9 mouse cellular contexts compared by ENCODE assay signal in genomic region chr10:42842358-42842757, GRCm38 (mm10). TPM values are rescaled to one million over a fixed set of nuclear protein-coding genes. Genes with fewer than 3 reads are reported as not detected.
DNase-seq lines count a peak whose midpoint lies in the region; ATAC-seq and TF ChIP-seq lines count a peak whose summit lies in the region.
"Had no signal": no experiment of that assay in that cellular context is flagged by ENCODE, and none has a peak within 500 bp of the region (broad histone marks: within the 10 kb centered on the region; RNA-seq: fewer than 3 reads in every experiment).

No protein-coding gene starts in this region.

- no peaks in the 10 kb centered on the region for H3K4me1 ChIP-seq in bone marrow, adult 2 months (ENCODE audit: control insufficient read depth, insufficient read depth, low read length)
- H3K4me1 ChIP-seq in embryonic facial prominence, embryonic 14.5 days (ENCODE audit: control insufficient read depth, insufficient read depth, low read length): no peaks in the 10 kb centered on the region
- no peaks in the 10 kb centered on the region for H3K4me1 ChIP-seq in heart, embryonic 10.5 days
- H3K4me1 ChIP-seq in kidney, embryonic 14.5 days (ENCODE audit: control insufficient read depth, insufficient read depth, low read length): no peaks in the 10 kb centered on the region
- no peaks in the 10 kb centered on the region for H3K4me1 ChIP-seq in liver, postnatal 0 days (ENCODE audit: insufficient read depth)

- no peak overlapping the region for H3K4me2 ChIP-seq in embryonic facial prominence, embryonic 14.5 days (ENCODE audit: low read depth, low read length)
- H3K4me2 ChIP-seq in kidney, embryonic 14.5 days (replicated peaks; ENCODE audit: low read depth, low read length): no peak overlapping the region
- H3K4me2 ChIP-seq in liver, postnatal 0 days (ENCODE audit: low read depth, low read length): no peak overlapping the region

- TF ChIP-seq EP300 in liver, postnatal 0 days (IDR thresholded peaks at IDR 0.05; ENCODE audit: low read depth): no peak

- TF ChIP-seq CTCF in bone marrow, adult 2 months (IDR thresholded peaks at IDR 0.05; ENCODE audit: control insufficient read depth, insufficient read depth, low read length): peak; percentile 91
- TF ChIP-seq CTCF in liver, postnatal 0 days (IDR thresholded peaks at IDR 0.05; ENCODE audit: low read depth): peak; percentile 92

- peaks cover 9% of the 10 kb centered on the region for H3K36me3 ChIP-seq in embryonic facial prominence, embryonic 14.5 days (ENCODE audit: control insufficient read depth, insufficient read depth, low read length)
- peaks cover 5% of the 10 kb centered on the region; the same call in 1 of the 2 replicates for H3K36me3 ChIP-seq in heart, embryonic 10.5 days
- no peaks in the 10 kb centered on the region for H3K36me3 ChIP-seq in kidney, embryonic 14.5 days (ENCODE audit: control insufficient read depth, insufficient read depth, low read length)
- H3K36me3 ChIP-seq in liver, postnatal 0 days (replicated peaks; ENCODE audit: insufficient read depth, low read length): no peaks in the 10 kb centered on the region

- no peak overlapping the region for H3K4me3 ChIP-seq in bone marrow, adult 2 months (replicated peaks; ENCODE audit: control insufficient read depth, low read depth, low read length)
- H3K4me3 ChIP-seq in embryonic facial prominence, embryonic 14.5 days (ENCODE audit: low read depth, low read length): no peak overlapping the region
- no peak overlapping the region for H3K4me3 ChIP-seq in heart, embryonic 10.5 days
- no peak overlapping the region for H3K4me3 ChIP-seq in kidney, embryonic 14.5 days (ENCODE audit: low read length)
- H3K4me3 ChIP-seq in liver, postnatal 0 days (ENCODE audit: low read depth, low read length): no peak overlapping the region
- H3K4me3 ChIP-seq: myocyte had no signal

- H3K9ac ChIP-seq in embryonic facial prominence, embryonic 14.5 days (ENCODE audit: low read depth, low read length): no peak overlapping the region
- H3K9ac ChIP-seq in kidney, embryonic 14.5 days (ENCODE audit: low read depth, low read length): no peak overlapping the region
- H3K9ac ChIP-seq in liver, postnatal 0 days (replicated peaks): no peak overlapping the region

- 29% methylated on average over 9 of the region's 9 CpGs for WGBS in bone marrow, adult 2 months
- 10% methylated on average over 9 of the region's 9 CpGs for WGBS in embryonic facial prominence, embryonic 14.5 days
- 15% methylated on average over 9 of the region's 9 CpGs for WGBS in heart, embryonic 10.5 days
- WGBS in kidney, embryonic 14.5 days: 8% methylated on average over 9 of the region's 9 CpGs
- 16% methylated on average over 9 of the region's 9 CpGs for WGBS in liver, postnatal 0 days (ENCODE audit: insufficient replicate concordance)

- ATAC-seq in embryonic facial prominence, embryonic 14.5 days (ENCODE audit: low read depth): peak; percentile 61; the same call in 1 of the 2 replicates
- ATAC-seq in kidney, embryonic 14.5 days (ENCODE audit: low FRiP score, low TSS enrichment): peak; percentile 77
- no peak for ATAC-seq in liver, postnatal 0 days
- ATAC-seq in neutrophil, adult 5-6 weeks (ENCODE audit: extremely low read depth, insufficient number of reproducible peaks, low FRiP score, poor library complexity, severe bottlenecking): peak; percentile 65

- DNase-seq in CD4-positive, CD25-positive, alpha-beta regulatory T cell, adult 2 months (ENCODE audit: low read depth, low spot score): peak; percentile 84
- DNase-seq in embryonic facial prominence, embryonic 14.5 days (ENCODE audit: low spot score): peak; percentile 60
- DNase-seq in heart, embryonic 10.5 days (ENCODE audit: low spot score): peak; percentile 82
- DNase-seq in liver, postnatal 0 days: peak; percentile 80
- DNase-seq in testis, postnatal 10 days (ENCODE audit: low spot score): peak; percentile 93

- no peaks in the 10 kb centered on the region for H3K27me3 ChIP-seq in embryonic facial prominence, embryonic 14.5 days (replicated peaks; ENCODE audit: control insufficient read depth, insufficient read depth, low read length)
- H3K27me3 ChIP-seq in heart, embryonic 10.5 days (ENCODE audit: insufficient read depth, poor library complexity, severe bottlenecking): no peaks in the 10 kb centered on the region
- H3K27me3 ChIP-seq in kidney, embryonic 14.5 days (ENCODE audit: control insufficient read depth, insufficient read depth, low read length): no peaks in the 10 kb centered on the region
- H3K27me3 ChIP-seq in liver, postnatal 0 days (ENCODE audit: insufficient read depth, low read length): no peaks in the 10 kb centered on the region

- no peak overlapping the region for H3K27ac ChIP-seq in bone marrow, adult 2 months (ENCODE audit: control insufficient read depth, insufficient read depth, low read depth, low read length, poor library complexity)
- H3K27ac ChIP-seq in embryonic facial prominence, embryonic 14.5 days (replicated peaks; ENCODE audit: low read depth, low read length): no peak overlapping the region
- H3K27ac ChIP-seq in heart, embryonic 10.5 days: no peak overlapping the region
- H3K27ac ChIP-seq in kidney, embryonic 14.5 days (ENCODE audit: low read depth, low read length): no peak overlapping the region
- H3K27ac ChIP-seq in liver, postnatal 0 days (ENCODE audit: low read depth): no peak overlapping the region

- peaks cover 11% of the 10 kb centered on the region; the same call in 1 of the 2 replicates for H3K9me3 ChIP-seq in embryonic facial prominence, embryonic 14.5 days (ENCODE audit: control insufficient read depth, low read length)
- H3K9me3 ChIP-seq in heart, embryonic 10.5 days: no peaks in the 10 kb centered on the region
- H3K9me3 ChIP-seq in kidney, embryonic 14.5 days (ENCODE audit: control insufficient read depth, low read length): no peaks in the 10 kb centered on the region; the same call in 1 of the 2 replicates
- no peaks in the 10 kb centered on the region for H3K9me3 ChIP-seq in liver, postnatal 0 days (ENCODE audit: low read length)

- TF ChIP-seq POLR2A in bone marrow, adult 2 months (IDR thresholded peaks at IDR 0.05; ENCODE audit: borderline replicate concordance, control insufficient read depth, low read depth, low read length): no peak

RNA-seq across cellular contexts. Expression of gene Scml4, which starts 17.8 kb away (rescaled TPM):
- polyA plus RNA-seq in bone marrow, adult 2 months (2011; ENCODE audit: insufficient read depth, insufficient read length, low replicate concordance, missing spikeins): 2.4 and 3.7 TPM in 2 replicates
- polyA plus RNA-seq in embryonic facial prominence, embryonic 14.5 days (2014; fragmentation: Nextera tagmentation; extraction: Ambion mirVana): 1.4 and 1.6 TPM in 2 replicates
- 0.79 and 1.0 TPM in 2 replicates for polyA plus RNA-seq in heart, embryonic 10.5 days (2016; fragmentation: Nextera tagmentation; extraction: Ambion mirVana)
- polyA plus RNA-seq in kidney, embryonic 14.5 days (2014; fragmentation: Nextera tagmentation; extraction: Ambion mirVana): 0.47 and 0.53 TPM in 2 replicates
- 0.43 and 0.49 TPM in 2 replicates for polyA plus RNA-seq in liver, postnatal 0 days (2015; fragmentation: Nextera tagmentation; extraction: Ambion mirVana)
- total RNA-seq in neutrophil, adult 5-6 weeks (2017): 66.6 and 80.2 TPM in 2 replicates
